Mouse (Mus musculus) stomach, embryonic 16.5 days (tissue): ENCODE data around the gene Ctcf. TPM values are rescaled to one million over a fixed set of nuclear protein-coding genes. Genes with fewer than 3 reads are reported as not detected.

Experiments used
- ATAC-seq: fragments of 200-750 bp; cut with Nextera tagmentation; 2 replicates; pipeline ENCODE4 v1.8.0; 2017; ENCODE audit warnings: moderate number of reproducible peaks, moderate TSS enrichment; ENCODE audit not compliant: insufficient read depth, low FRiP score
- H3K27ac ChIP-seq: fragments of 300-500 bp; sonication (generic); 2 replicates; pipeline ENCODE4 v1.5.1; 2014; ENCODE audit warnings: low read length
- H3K27me3 ChIP-seq: fragments of 300-500 bp; sonication (generic); 2 replicates; pipeline ENCODE4 v1.6.1; 2014; ENCODE audit warnings: low read length, control low read depth, mixed read lengths; ENCODE audit not compliant: control insufficient read depth, insufficient read depth
- H3K36me3 ChIP-seq: fragments of 300-500 bp; sonication (generic); 2 replicates; pipeline ENCODE4 v1.6.1; 2014; ENCODE audit warnings: low read length; ENCODE audit not compliant: control insufficient read depth, insufficient read depth
- H3K4me1 ChIP-seq: fragments of 300-500 bp; sonication (generic); 2 replicates; pipeline ENCODE4 v1.6.1; 2014; ENCODE audit warnings: low read length, control low read depth, mixed read lengths; ENCODE audit not compliant: control insufficient read depth, insufficient read depth
- H3K4me2 ChIP-seq: fragments of 300-500 bp; sonication (generic); 2 replicates; pipeline ENCODE4 v1.6.1; 2014; ENCODE audit warnings: low read depth, low read length, mixed read lengths
- H3K4me3 ChIP-seq: fragments of 300-500 bp; sonication (generic); replicated peaks from 2 replicates; pipeline ENCODE4 v1.5.1; 2014; ENCODE audit warnings: mild to moderate bottlenecking, low read length
- H3K9ac ChIP-seq: fragments of 300-500 bp; sonication (generic); 2 replicates; pipeline ENCODE4 v1.6.1; 2014; ENCODE audit warnings: low read length
- H3K9me3 ChIP-seq: fragments of 300-500 bp; sonication (generic); replicated peaks from 2 replicates; pipeline ENCODE4 v1.6.1; 2016; ENCODE audit warnings: low read length, control low read depth; ENCODE audit not compliant: control insufficient read depth
- WGBS: fragments of 180-500 bp; shearing (Covaris S2); extraction: QIAGEN DNeasy Blood & Tissue Kit; methylation state at CpG from one replicate; pipeline ENCODE4 v1.1.7; 2014; 5-methylcytosine and 5-hydroxymethylcytosine counted together
- microRNA counts: library from miRNA; unstranded; fragments of <30 nt; microRNA quantifications from one replicate; lab custom pipeline; 2016
- microRNA-seq: library from miRNA; unstranded; fragments of <30 nt; microRNA quantifications from one replicate; pipeline ENCODE4, GENCODE M21; 2016
- polyA plus RNA-seq: library from polyadenylated mRNA; unstranded; fragments of >200 nt; fragmentation: Nextera tagmentation; extraction: Ambion mirVana; gene quantifications from 2 replicates; pipeline ENCODE4 v1.2.1, GENCODE M21; 2015

Gene Ctcf
- polyA plus RNA-seq, 1 experiment from 2014 or later, result 76.1 TPM

GRCm38 (mm10) chr8:105727397-105728124 is 91.2 kb downstream of the Ctcf start:
- H3K27ac ChIP-seq, result peak overlapping the region; percentile 60
- ATAC-seq, result peak; percentile 64

GRCm38 (mm10) chr8:105732186-105732585 is 95.8 kb downstream of the Ctcf start:
- WGBS, result 88% methylated on average over 5 of the region's 5 CpGs
- no peak overlapping the region for H3K27ac ChIP-seq
- H3K4me3 ChIP-seq, result no peak overlapping the region
- no peak overlapping the region for H3K4me2 ChIP-seq
- no peaks in the 10 kb centered on the region for H3K4me1 ChIP-seq
- no peaks in the 10 kb centered on the region for H3K36me3 ChIP-seq
- no peak for ATAC-seq
- no peaks in the 10 kb centered on the region for H3K27me3 ChIP-seq
- no peaks in the 10 kb centered on the region for H3K9me3 ChIP-seq
- no peak overlapping the region for H3K9ac ChIP-seq

More at GRCm38 (mm10) chr8:105727397-105728124, 91.2 kb downstream of the Ctcf start:
- H3K4me3 ChIP-seq, result no peak overlapping the region
- H3K36me3 ChIP-seq, result no peaks in the 10 kb centered on the region
- 72% methylated on average over 18 of the region's 18 CpGs for WGBS
- no peaks in the 10 kb centered on the region for H3K4me1 ChIP-seq
- no peak overlapping the region for H3K4me2 ChIP-seq
- no peaks in the 10 kb centered on the region for H3K27me3 ChIP-seq
- H3K9me3 ChIP-seq, result no peaks in the 10 kb centered on the region
- H3K9ac ChIP-seq, result no peak overlapping the region

MicroRNAs encoded within 50 kb of the gene (microRNA counts, 519-probe panel; counts per million panel counts)
- 2,386 counts per million, percentile 51 among the panel's probes with 10 or more counts for microRNA mmu-miR-1966 (lab: Ali Mortazavi, UCI)

Small RNAs within 50 kb of the gene (microRNA-seq; reads per million reads assigned to microRNA genes)
- gene Mir1966, result not detected

Other genes starting within 250 kb of the Ctcf start
- gene Kctd19, start 223.1 kb upstream of the Ctcf start, polyA plus RNA-seq, result not detected in 2 replicates
- gene Lrrc36, start 223.0 kb upstream of the Ctcf start, polyA plus RNA-seq, result 0.17 and 0.47 TPM in 2 replicates
- 70.3 and 79.3 TPM in 2 replicates for gene Tppp3, start 165.0 kb upstream of the Ctcf start, polyA plus RNA-seq
- gene Zdhhc1, start 139.7 kb upstream of the Ctcf start, polyA plus RNA-seq, result 33.8 and 34.6 TPM in 2 replicates
- gene Hsd11b2, start 117.8 kb upstream of the Ctcf start, polyA plus RNA-seq, result 2.5 and 2.8 TPM in 2 replicates
- gene Atp6v0d1, start 70.5 kb upstream of the Ctcf start, polyA plus RNA-seq, result 83.5 and 90.6 TPM in 2 replicates
- 21.9 and 23.3 TPM in 2 replicates for gene Ripor1, start 31.3 kb upstream of the Ctcf start, polyA plus RNA-seq
- gene Agrp, start 825 bp downstream of the Ctcf start, polyA plus RNA-seq, result 0.81 and 0.99 TPM in 2 replicates
- 0.55 and 0.74 TPM in 2 replicates for gene Carmil2, start 49.7 kb downstream of the Ctcf start, polyA plus RNA-seq
- 47.9 and 54.0 TPM in 2 replicates for gene Acd, start 64.5 kb downstream of the Ctcf start, polyA plus RNA-seq
- gene Pard6a, start 64.6 kb downstream of the Ctcf start, polyA plus RNA-seq, result 13.2 and 16.5 TPM in 2 replicates
- not detected in 2 replicates for gene 4933405L10Rik, start 71.1 kb downstream of the Ctcf start, polyA plus RNA-seq
- 13.8 and 14.9 TPM in 2 replicates for gene Enkd1, start 71.6 kb downstream of the Ctcf start, polyA plus RNA-seq
- gene Gfod2, start 122.1 kb downstream of the Ctcf start, polyA plus RNA-seq, result 18.1 and 24.7 TPM in 2 replicates
- gene Ranbp10, start 190.8 kb downstream of the Ctcf start, polyA plus RNA-seq, result 13.7 and 14.1 TPM in 2 replicates
- gene Tsnaxip1, start 191.2 kb downstream of the Ctcf start, polyA plus RNA-seq, result 0.10 and 0.18 TPM in 2 replicates
- 39.4 and 41.0 TPM in 2 replicates for gene Cenpt, start 216.7 kb downstream of the Ctcf start, polyA plus RNA-seq
- 49.3 and 54.5 TPM in 2 replicates for gene Thap11, start 218.6 kb downstream of the Ctcf start, polyA plus RNA-seq
- gene Nutf2, start 224.0 kb downstream of the Ctcf start, polyA plus RNA-seq, result 140 and 208 TPM in 2 replicates
- 41.8 and 46.4 TPM in 2 replicates for gene Edc4, start 244.3 kb downstream of the Ctcf start, polyA plus RNA-seq